Comparison of ENCODE assay signal across 29 mouse cellular contexts in genomic region chr19:18555645-18556044, GRCm38 (mm10).
DNase-seq lines count a peak whose midpoint lies in the region; ATAC-seq lines count a peak whose summit lies in the region.
"Had no signal": no experiment of that assay in that cellular context is flagged by ENCODE, and none has a peak within 500 bp of the region (broad histone marks: within the 10 kb centered on the region; RNA-seq: fewer than 3 reads in every experiment).

No protein-coding gene starts in this region.

- H3K27me3 ChIP-seq in midbrain, embryonic 11.5 days (ENCODE audit: control insufficient read depth, insufficient read depth, low read length): no peaks in the 10 kb centered on the region
- no peaks in the 10 kb centered on the region for H3K27me3 ChIP-seq in midbrain, embryonic 15.5 days (replicated peaks)
- H3K27me3 ChIP-seq: embryonic facial prominence, embryonic 13.5 days; forebrain, embryonic 12.5 days; forebrain, embryonic 15.5 days; heart, embryonic 15.5 days had no signal

- no peaks in the 10 kb centered on the region for H3K36me3 ChIP-seq in midbrain, embryonic 11.5 days (ENCODE audit: control insufficient read depth, insufficient read depth, low read length)
- no peaks in the 10 kb centered on the region for H3K36me3 ChIP-seq in midbrain, embryonic 15.5 days (replicated peaks)
- H3K36me3 ChIP-seq: embryonic facial prominence, embryonic 10.5 days; embryonic facial prominence, embryonic 13.5 days; forebrain, embryonic 12.5 days; forebrain, embryonic 15.5 days; heart, embryonic 15.5 days had no signal

- ATAC-seq in midbrain, embryonic 11.5 days (ENCODE audit: low FRiP score): no peak
- no peak for ATAC-seq in midbrain, embryonic 15.5 days (replicated peaks)
- peak; percentile 62 for ATAC-seq in granulocyte monocyte progenitor cell, adult 5-6 weeks (replicated peaks; ENCODE audit: poor library complexity, severe bottlenecking)
- ATAC-seq: activated CD4-positive, CD25-positive, alpha-beta regulatory T cell, adult 4 months; forebrain, embryonic 15.5 days; hindbrain, postnatal 0 days; inflammation-experienced regulatory T-cells, adult 6 months had no signal

- no peak overlapping the region for H3K4me2 ChIP-seq in midbrain, embryonic 11.5 days
- H3K4me2 ChIP-seq in midbrain, embryonic 15.5 days: no peak overlapping the region
- H3K4me2 ChIP-seq: embryonic facial prominence, embryonic 13.5 days; forebrain, embryonic 12.5 days; forebrain, embryonic 15.5 days; heart, embryonic 11.5 days; heart, embryonic 15.5 days; hindbrain, embryonic 14.5 days had no signal

- DNase-seq in midbrain, embryonic 11.5 days (ENCODE audit: low spot score, missing footprints): peak; percentile 51
- DNase-seq in thymus, postnatal 25 days: peak; percentile 9
- no peak for DNase-seq in thymus, adult 18-20 months
- peak; percentile 34 for DNase-seq in naive thymus-derived CD4-positive, alpha-beta T cell, adult 2 months (ENCODE audit: low read depth)
- DNase-seq in kidney, postnatal 25 days: no peak
- DNase-seq in layer of hippocampus, postnatal 14 days (ENCODE audit: low spot score in 2 of 2): no peak
- DNase-seq: adrenal gland, adult 8-10 months; adrenal gland, postnatal 36 days; cerebellum, adult 11 months; cerebellum, adult 2 months; cerebellum, adult 9-11 months; cerebellum, postnatal 25 days; embryo, embryonic 11 days; gastrocnemius, postnatal 25 days; heart, postnatal 10 days; heart, postnatal 36 days had no signal

- no peak overlapping the region for H3K27ac ChIP-seq in midbrain, embryonic 11.5 days (ENCODE audit: low read depth, low read length)
- no peak overlapping the region for H3K27ac ChIP-seq in midbrain, embryonic 15.5 days
- H3K27ac ChIP-seq: embryonic facial prominence, embryonic 10.5 days; embryonic facial prominence, embryonic 13.5 days; forebrain, embryonic 12.5 days; forebrain, embryonic 15.5 days; heart, embryonic 15.5 days; hindbrain, embryonic 14.5 days; hindbrain, postnatal 0 days had no signal

- H3K9me3 ChIP-seq in midbrain, embryonic 11.5 days (ENCODE audit: control insufficient read depth, low read length): no peaks in the 10 kb centered on the region
- H3K9me3 ChIP-seq in midbrain, embryonic 15.5 days: no peaks in the 10 kb centered on the region
- H3K9me3 ChIP-seq: embryonic facial prominence, embryonic 10.5 days; embryonic facial prominence, embryonic 13.5 days; forebrain, embryonic 12.5 days; forebrain, embryonic 15.5 days; heart, embryonic 15.5 days had no signal

- H3K4me3 ChIP-seq in midbrain, embryonic 11.5 days (ENCODE audit: low read depth, low read length): no peak overlapping the region
- H3K4me3 ChIP-seq in midbrain, embryonic 15.5 days: no peak overlapping the region
- H3K4me3 ChIP-seq: embryonic facial prominence, embryonic 10.5 days; embryonic facial prominence, embryonic 13.5 days; erythroblast, embryonic 14.5 days; forebrain, embryonic 12.5 days; forebrain, embryonic 15.5 days; heart, embryonic 15.5 days had no signal

- H3K4me1 ChIP-seq in midbrain, embryonic 11.5 days (ENCODE audit: control insufficient read depth, insufficient read depth, low read length): no peaks in the 10 kb centered on the region
- H3K4me1 ChIP-seq in midbrain, embryonic 15.5 days: no peaks in the 10 kb centered on the region
- H3K4me1 ChIP-seq: embryonic facial prominence, embryonic 10.5 days; embryonic facial prominence, embryonic 13.5 days; forebrain, embryonic 12.5 days; forebrain, embryonic 15.5 days; heart, embryonic 15.5 days had no signal

- WGBS in midbrain, embryonic 11.5 days: 96% methylated on average over 2 of the region's 2 CpGs
- WGBS in midbrain, embryonic 15.5 days: 88% methylated on average over 2 of the region's 2 CpGs

- H3K9ac ChIP-seq in midbrain, embryonic 11.5 days (ENCODE audit: low read length): no peak overlapping the region
- no peak overlapping the region for H3K9ac ChIP-seq in midbrain, embryonic 15.5 days
- H3K9ac ChIP-seq: embryonic facial prominence, embryonic 13.5 days; forebrain, embryonic 12.5 days; forebrain, embryonic 15.5 days; heart, embryonic 15.5 days; hindbrain, embryonic 14.5 days had no signal

Comparison
In these comparisons a context has a peak if more than half of its experiments do, and no peak if none do; other contexts are left out.
1. DNase-seq: peak in midbrain, embryonic 11.5 days (single experiment), thymus, postnatal 25 days (single experiment) and naive thymus-derived CD4-positive, alpha-beta T cell, adult 2 months (single experiment); none in thymus, adult 18-20 months (0 of 2), kidney, postnatal 25 days (0 of 2) and layer of hippocampus, postnatal 14 days (0 of 2).